Mouse (Mus musculus) liver, embryonic 14.5 days (tissue): ENCODE results near the gene Zfp385a. TPM values are rescaled to one million over a fixed set of nuclear protein-coding genes. Genes with fewer than 3 reads are reported as not detected.

Source experiments
- ATAC-seq: fragments of 200-750 bp; cut with Nextera tagmentation; 2 replicates; pipeline ENCODE4 v1.8.0; 2017; ENCODE audit warnings: moderate number of reproducible peaks, mild to moderate bottlenecking, moderate library complexity; ENCODE audit not compliant: insufficient read depth
- DNase-seq, 3 experiments: peaks; one replicate each; pipeline ENCODE4 v3.0.0-alpha.2; 2012 to 2013; ENCODE audit warnings: low read depth in 3 of 3, low spot score in 3 of 3
- H3K27ac ChIP-seq: fragments of 300-500 bp; sonication (generic); 2 replicates; pipeline ENCODE4 v1.5.1; 2014; ENCODE audit warnings: moderate library complexity, mild to moderate bottlenecking, control low read depth, inconsistent platforms
- H3K27me3 ChIP-seq: fragments of 300-500 bp; sonication (generic); 2 replicates; pipeline ENCODE4 v1.6.1; 2014; ENCODE audit warnings: mild to moderate bottlenecking, low read length, moderate library complexity; ENCODE audit not compliant: control insufficient read depth, insufficient read depth
- H3K36me3 ChIP-seq: fragments of 300-500 bp; sonication (generic); replicated peaks from 2 replicates; pipeline ENCODE4 v1.6.1; 2014; ENCODE audit warnings: low read depth; ENCODE audit not compliant: control insufficient read depth, insufficient read depth
- H3K4me1 ChIP-seq, 2 experiments: fragments of 200-500 bp in 1 of 2; fragments of 300-500 bp in 1 of 2; sonication (generic) in 1 of 2; replicated peaks; 2 replicates each; pipeline ENCODE4 v1.6.1; 2012 to 2014; ENCODE audit warnings: antibody characterized with exemption in 1 of 2, inconsistent platforms in 1 of 2, low read length in 1 of 2; ENCODE audit not compliant: control insufficient read depth in 2 of 2, insufficient read depth in 2 of 2
- H3K4me2 ChIP-seq: fragments of 300-500 bp; sonication (generic); 2 replicates; pipeline ENCODE4 v1.6.1; 2014; ENCODE audit warnings: low read depth, mild to moderate bottlenecking, control low read depth, moderate library complexity
- H3K4me3 ChIP-seq, 2 experiments: fragments of 200-500 bp in 1 of 2; fragments of 300-500 bp in 1 of 2; sonication (generic) in 1 of 2; 2 replicates each; pipeline ENCODE4 v1.5.1; 2012 to 2014; ENCODE audit warnings: low read depth in 2 of 2, low read length in 2 of 2, mild to moderate bottlenecking in 2 of 2, control low read depth in 1 of 2, inconsistent platforms in 1 of 2, moderate library complexity in 1 of 2; ENCODE audit not compliant: insufficient read depth in 1 of 2
- H3K9ac ChIP-seq: fragments of 300-500 bp; sonication (generic); replicated peaks from 2 replicates; pipeline ENCODE4 v1.6.1; 2014; ENCODE audit warnings: mild to moderate bottlenecking, control low read depth, moderate library complexity
- H3K9me3 ChIP-seq: fragments of 300-500 bp; sonication (generic); 2 replicates; pipeline ENCODE4 v1.6.1; 2016; ENCODE audit warnings: low read length, mixed read lengths; ENCODE audit not compliant: control insufficient read depth
- CTCF ChIP-seq: IDR thresholded peaks from 2 replicates; pipeline ENCODE4 v1.5.1; 2016; ENCODE audit warnings: antibody characterized with exemption, low read depth, control low read depth
- EP300 ChIP-seq: IDR thresholded peaks from 2 replicates; pipeline ENCODE4 v1.6.1; 2016; ENCODE audit warnings: antibody characterized with exemption, low read depth
- WGBS: fragments of 180-500 bp; shearing (Covaris S2); extraction: QIAGEN DNeasy Blood & Tissue Kit; methylation state at CpG from one replicate; pipeline ENCODE4 v1.1.7; 2014; ENCODE audit not compliant: insufficient replicate concordance; 5-methylcytosine and 5-hydroxymethylcytosine counted together
- polyA plus RNA-seq, 2 experiments: library from polyadenylated mRNA; depleted of rRNA in 1 of 2; stranded (reverse) in 1 of 2; unstranded in 1 of 2; fragments of >200 nt; fragmentation: Nextera tagmentation in 1 of 2; extraction: Ambion mirVana in 1 of 2; gene quantifications; 2 replicates each; pipeline versions ENCODE4 v1.2.1 to v1.2.3; 2012 to 2014

Gene Zfp385a
- polyA plus RNA-seq, 2 experiments = 4.7 to 4.9 TPM

DNA sequence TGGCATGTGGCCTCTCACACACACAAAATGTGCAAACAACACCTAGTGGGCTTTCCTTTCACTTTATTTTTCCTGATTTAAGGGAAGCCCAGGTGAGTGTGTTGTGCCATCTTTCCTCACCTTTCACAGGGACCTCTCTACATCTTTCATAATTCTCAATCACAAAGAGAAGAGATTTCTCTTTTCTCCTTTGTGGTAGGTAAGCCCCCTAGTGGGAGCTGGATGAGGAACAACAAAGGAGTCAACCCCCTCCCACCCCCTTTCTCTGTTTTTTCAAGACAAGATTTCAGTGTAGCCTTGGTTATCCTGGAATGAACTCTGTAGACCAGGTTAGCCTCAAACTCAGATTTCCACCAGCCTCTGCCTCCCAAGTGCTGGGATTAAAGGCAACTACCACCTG, 3.7 kb upstream of the Zfp385a start:
- ATAC-seq (no peak), DNase-seq (no peak)
- Histone ChIP-seq H3K4me1 (peaks cover 3 to 12% of the 10 kb centered on the region in 2 experiments; a peak in 3 of 4 replicates), H3K27ac (no peak overlapping the region), H3K9ac (no peak overlapping the region), H3K4me3 (no peak overlapping the region), H3K36me3 (peaks cover 4% of the 10 kb centered on the region), H3K27me3 (no peaks in the 10 kb centered on the region), H3K9me3 (no peaks in the 10 kb centered on the region), H3K4me2 (no peak overlapping the region)
- no peak for TF ChIP-seq EP300
- no peak for TF ChIP-seq CTCF

DNA sequence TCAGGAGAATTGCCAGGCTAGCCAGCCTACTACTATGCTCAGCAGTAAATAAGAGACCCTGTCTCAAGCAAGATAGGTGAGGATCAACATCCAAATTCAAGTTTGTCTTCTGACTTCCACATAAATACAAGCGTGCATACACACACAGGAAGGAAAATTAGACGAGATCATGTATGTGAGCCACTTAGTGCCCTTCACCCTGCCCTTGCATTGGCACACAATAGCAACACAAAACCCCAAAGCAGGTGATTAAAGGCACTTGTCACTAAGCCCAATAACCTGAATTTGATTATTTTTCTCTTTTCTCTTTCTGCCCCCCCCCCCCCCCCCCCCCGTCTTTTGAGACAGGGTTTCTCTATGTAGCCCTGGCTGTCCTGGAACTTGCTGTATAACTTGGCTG, 3.1 kb upstream of the Zfp385a start:
- Histone ChIP-seq H3K9me3 (no peaks in the 10 kb centered on the region), H3K4me1 (peaks cover 3 to 17% of the 10 kb centered on the region in 2 experiments; a peak in 3 of 4 replicates), H3K9ac (no peak overlapping the region), H3K4me2 (no peak overlapping the region), H3K36me3 (peaks cover 4% of the 10 kb centered on the region), H3K27ac (no peak overlapping the region), H3K27me3 (no peaks in the 10 kb centered on the region; the same call in 1 of the 2 replicates), H3K4me3 (no peak overlapping the region)
- no peak for DNase-seq
- TF ChIP-seq EP300 (no peak), CTCF (no peak)
- 66% methylated on average over 2 of the region's 3 CpGs for WGBS
- no peak for ATAC-seq

DNA sequence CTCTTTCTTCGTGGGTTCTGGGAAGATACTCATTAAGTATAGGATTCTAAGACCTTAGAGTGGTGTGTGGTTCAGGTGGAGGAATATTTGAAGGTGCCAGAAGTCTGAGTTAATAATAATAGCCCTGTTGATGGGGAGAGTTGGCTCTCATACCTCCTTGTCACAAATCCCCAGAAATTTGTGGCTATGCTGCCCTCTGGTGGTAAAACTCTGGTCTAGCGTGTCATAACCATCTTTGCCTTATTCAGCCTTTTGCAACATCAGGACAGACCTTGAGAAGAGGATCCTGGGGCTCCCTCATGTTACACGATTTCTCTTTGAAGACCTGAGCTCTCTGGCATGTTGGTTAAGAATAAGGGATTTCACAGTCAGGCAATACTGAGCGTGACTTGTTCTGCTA, 2.5 kb upstream of the Zfp385a start:
- Histone ChIP-seq H3K27me3 (no peaks in the 10 kb centered on the region; the same call in 1 of the 2 replicates), H3K9ac (no peak overlapping the region), H3K9me3 (no peaks in the 10 kb centered on the region), H3K27ac (no peak overlapping the region), H3K4me3 (no peak overlapping the region), H3K36me3 (peaks cover 4% of the 10 kb centered on the region; the same call in 1 of the 2 replicates), H3K4me2 (no peak overlapping the region), H3K4me1 (peaks cover 3 to 23% of the 10 kb centered on the region in 2 experiments)
- WGBS = 16% methylated on average over 4 of the region's 4 CpGs
- ATAC-seq = no peak
- DNase-seq = peak; percentile 56 to 68 (median 56)
- TF ChIP-seq CTCF (peak; percentile 81), EP300 (no peak)

DNA sequence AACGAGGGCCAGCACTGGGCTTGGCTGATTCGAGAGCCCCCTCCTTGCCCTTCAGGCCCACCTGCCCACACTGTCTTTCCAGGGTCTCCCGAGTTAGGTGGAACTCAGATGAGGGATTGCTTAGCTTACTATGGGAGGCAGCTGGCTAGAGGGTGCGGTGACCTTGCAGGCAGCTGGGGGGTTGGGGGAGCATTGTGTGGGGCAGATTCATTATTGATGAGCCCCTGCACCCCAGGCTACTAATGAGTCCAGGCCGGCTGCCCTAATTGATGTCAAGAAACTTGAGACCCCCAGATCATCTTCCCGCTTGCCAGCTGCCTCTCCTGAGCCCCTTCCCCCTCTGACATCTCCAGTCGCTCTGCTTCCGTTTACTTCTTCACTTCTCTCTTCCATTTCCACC, 1.7 kb upstream of the Zfp385a start:
- peaks cover 3 to 28% of the 10 kb centered on the region in 2 experiments for H3K4me1 ChIP-seq
- no peaks in the 10 kb centered on the region for H3K9me3 ChIP-seq
- WGBS = 41% methylated on average over 8 of the region's 8 CpGs
- H3K27me3 ChIP-seq = no peaks in the 10 kb centered on the region; the same call in 1 of the 2 replicates
- H3K27ac ChIP-seq = no peak overlapping the region
- no peak overlapping the region for H3K4me2 ChIP-seq
- ATAC-seq = no peak
- no peak for DNase-seq
- H3K4me3 ChIP-seq = no peak overlapping the region
- H3K9ac ChIP-seq = no peak overlapping the region
- no peak for TF ChIP-seq CTCF
- TF ChIP-seq EP300 = no peak
- H3K36me3 ChIP-seq = peaks cover 4% of the 10 kb centered on the region; the same call in 1 of the 2 replicates

DNA sequence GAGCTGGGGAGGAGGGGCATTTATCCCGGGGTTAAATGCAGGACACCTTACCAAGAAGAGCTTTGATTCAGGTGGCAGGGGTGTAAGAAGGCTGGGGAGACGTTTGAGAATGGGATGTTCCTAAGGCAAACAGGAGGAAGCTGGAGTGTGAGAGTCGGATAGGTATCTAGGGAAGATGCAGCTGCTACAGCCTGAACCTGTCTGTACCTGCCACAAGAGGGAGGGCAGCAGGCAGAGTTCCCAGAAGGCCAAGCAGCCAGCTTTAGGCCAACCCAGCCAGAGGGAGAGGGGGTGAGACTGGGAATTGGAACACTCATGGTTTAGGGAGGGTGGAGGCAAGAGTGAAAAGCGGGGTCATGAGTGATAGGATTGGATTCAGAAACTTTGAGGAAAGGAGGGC, 893 bp upstream of the Zfp385a start:
- H3K27ac ChIP-seq = no peak overlapping the region
- WGBS = 16% methylated on average over 4 of the region's 4 CpGs
- no peaks in the 10 kb centered on the region; the same call in 1 of the 2 replicates for H3K27me3 ChIP-seq
- H3K4me2 ChIP-seq = peak overlapping the region; percentile 94
- TF ChIP-seq CTCF (peak; percentile 42), EP300 (no peak)
- H3K36me3 ChIP-seq = peaks cover 3% of the 10 kb centered on the region; the same call in 1 of the 2 replicates
- H3K4me3 ChIP-seq = no peak overlapping the region
- H3K9me3 ChIP-seq = no peaks in the 10 kb centered on the region
- DNase-seq (no peak), ATAC-seq (no peak)
- H3K9ac ChIP-seq = no peak overlapping the region
- H3K4me1 ChIP-seq = peaks cover 3 to 30% of the 10 kb centered on the region in 2 experiments
